Mouse (Mus musculus) cerebellum, adult 8-10 months (tissue): ENCODE results near the gene Sik2.

Experiments
- DNase-seq: peaks from one replicate; pipeline ENCODE4 v3.0.0; 2022

Gene Sik2

GRCm38 (mm10) chr9:51008841-51009655, at the start of gene Sik2:
Gene Sik2 (minus strand): TSS chr9:51009073.
- DNase-seq, result peak; percentile 86

- DNase-seq, result no peak
Observed at GRCm38 (mm10) chr9:51056360-51057324, 47.8 kb upstream of the Sik2 start.

- no peak for DNase-seq
Observed at GRCm38 (mm10) chr9:51052180-51052579, 43.3 kb upstream of the Sik2 start.

DNA sequence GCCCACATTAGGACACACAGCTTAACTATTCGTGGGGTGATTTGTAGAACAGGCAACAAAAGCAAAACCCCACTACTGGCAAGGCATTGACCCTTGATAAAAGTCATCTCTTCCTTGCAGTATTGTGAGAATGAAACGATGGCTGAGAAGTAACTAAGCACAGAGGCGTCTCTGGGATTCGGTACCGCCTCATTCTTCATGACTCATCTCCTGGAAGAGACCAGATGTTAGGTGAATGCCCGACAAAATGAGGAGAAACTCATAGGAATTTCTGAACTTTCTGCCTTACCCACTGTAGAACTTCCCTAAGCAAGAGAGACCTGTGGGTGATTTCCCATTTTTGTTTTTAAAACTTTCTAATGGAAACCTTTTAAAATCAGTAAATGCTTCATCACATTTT, 33.3 kb upstream of the Sik2 start:
- no peak for DNase-seq

GRCm38 (mm10) chr9:51041491-51041980, 32.7 kb upstream of the Sik2 start:
- DNase-seq, result no peak

GRCm38 (mm10) chr9:51032785-51033529, 24.1 kb upstream of the Sik2 start:
- DNase-seq, result no peak

DNA sequence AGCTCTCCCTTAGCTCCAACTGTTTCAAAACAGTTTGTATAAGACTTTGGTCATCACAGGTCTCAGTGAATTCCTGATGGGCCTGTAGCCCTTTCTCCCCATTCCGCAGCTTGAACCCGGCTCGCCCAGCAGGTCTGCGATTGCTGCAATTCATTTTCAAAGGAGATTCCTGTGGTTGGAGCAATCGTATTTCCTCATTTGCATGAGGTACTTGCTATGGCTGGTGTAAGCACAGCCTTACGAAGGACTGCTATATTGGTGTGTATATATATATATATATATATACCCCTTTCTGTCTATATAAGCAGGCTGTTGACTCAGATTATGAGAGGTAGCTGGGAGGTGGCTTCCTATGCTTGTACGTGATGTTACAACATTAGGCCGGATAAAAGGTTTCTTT, 23.4 kb upstream of the Sik2 start:
- DNase-seq, result no peak

DNA sequence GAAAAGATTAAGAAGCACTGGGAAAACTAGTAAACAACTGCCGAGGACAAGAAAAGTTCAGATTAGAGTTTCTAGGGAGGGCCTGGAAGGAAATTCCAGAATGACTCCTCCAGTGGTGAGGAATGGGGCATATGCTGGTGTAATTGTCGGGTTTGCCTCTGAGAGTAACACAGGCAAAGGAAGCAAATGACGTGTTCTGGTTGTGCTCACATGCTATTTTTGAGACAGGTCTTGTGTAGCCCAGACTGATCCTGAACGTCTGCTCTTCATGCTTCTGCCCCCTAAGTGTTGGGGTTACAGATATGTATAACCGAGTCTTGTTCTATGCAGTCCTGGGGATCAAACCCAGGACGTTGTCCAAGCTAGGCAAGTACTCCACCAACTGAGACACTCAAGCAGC, 22.7 kb upstream of the Sik2 start:
- no peak for DNase-seq

DNA sequence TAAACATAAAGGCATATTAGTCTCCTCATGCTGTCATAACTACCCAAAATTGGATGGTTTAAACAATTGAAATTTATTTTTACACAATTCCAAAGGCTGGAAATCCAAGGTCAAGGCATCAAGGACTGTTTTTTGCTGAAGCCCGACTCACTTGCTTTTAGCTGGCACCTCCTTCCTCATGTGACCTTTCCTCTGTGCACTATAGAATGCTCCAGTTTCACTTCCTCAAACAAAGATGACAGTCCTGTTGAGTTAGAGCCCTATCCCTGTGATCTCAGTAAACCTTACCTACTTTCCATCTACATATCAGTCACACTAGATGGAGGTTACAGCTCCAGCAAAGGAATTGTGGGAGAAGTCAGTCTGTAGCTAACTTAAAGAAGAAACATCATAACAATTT, 21.3 kb upstream of the Sik2 start:
- DNase-seq, result no peak

GRCm38 (mm10) chr9:51026952-51027351, 18.1 kb upstream of the Sik2 start:
- DNase-seq, result no peak

GRCm38 (mm10) chr9:51021123-51021795, 12.4 kb upstream of the Sik2 start:
- no peak for DNase-seq

GRCm38 (mm10) chr9:51020351-51020750, 11.5 kb upstream of the Sik2 start:
- no peak for DNase-seq

DNA sequence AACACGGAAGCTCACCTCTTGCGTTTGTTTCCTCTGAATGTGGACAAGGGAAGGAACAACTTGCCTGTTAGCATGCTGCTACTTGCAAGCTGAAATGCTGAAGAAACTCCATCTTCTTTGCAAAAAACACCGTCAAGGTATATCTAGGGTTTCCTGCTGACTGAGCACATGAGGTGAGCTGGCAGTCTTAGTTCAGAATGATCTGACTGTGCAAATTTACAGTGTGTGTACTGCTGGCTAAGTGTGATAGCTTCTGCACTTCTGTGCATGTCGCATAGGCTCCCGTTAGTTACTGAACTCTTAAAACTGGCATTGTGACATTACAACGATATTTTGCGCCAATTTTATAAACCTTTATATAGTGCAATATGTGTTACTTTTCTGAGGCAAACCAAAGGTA, 10.8 kb upstream of the Sik2 start:
- DNase-seq, result no peak

DNA sequence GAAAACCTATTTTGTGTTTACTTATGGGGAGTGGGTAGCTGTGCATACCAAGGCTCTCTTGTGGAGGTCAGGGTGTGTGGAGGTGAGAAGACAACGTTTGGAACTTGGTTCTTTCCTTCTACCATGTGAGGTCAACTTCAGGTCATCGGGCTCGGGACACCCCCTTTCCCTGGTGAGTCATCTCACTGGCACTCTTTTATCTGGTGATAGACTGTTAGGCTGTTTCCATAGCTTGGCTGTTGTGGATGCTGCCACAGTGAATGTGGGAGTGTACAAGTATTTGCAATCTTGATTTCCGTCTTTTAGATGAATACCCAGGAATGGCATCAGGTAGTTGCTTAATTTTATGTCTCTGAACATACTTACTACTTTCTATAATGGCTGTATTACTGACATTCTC, 6.9 kb upstream of the Sik2 start:
- DNase-seq, result no peak

GRCm38 (mm10) chr9:51013644-51014043, 4.8 kb upstream of the Sik2 start:
- DNase-seq, result no peak

DNA sequence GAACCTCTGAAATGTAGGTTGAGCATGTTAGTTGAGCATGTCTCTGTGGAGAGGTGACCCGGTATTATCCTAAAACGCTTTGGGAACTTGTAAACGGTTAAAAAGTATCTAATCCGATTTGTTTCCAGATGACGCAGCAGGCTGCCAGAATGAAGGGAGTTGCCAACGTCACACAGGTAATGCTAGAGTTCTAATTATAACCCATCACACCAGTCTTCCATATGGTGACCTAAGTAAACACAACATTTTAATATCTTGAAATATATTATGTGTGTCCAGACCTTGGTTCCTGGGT, 730 bp upstream of the Sik2 start:
- peak; percentile 36 for DNase-seq

GRCm38 (mm10) chr9:51008068-51008840, 619 bp downstream of the Sik2 start:
- no peak for DNase-seq

- DNase-seq, result no peak
Observed at GRCm38 (mm10) chr9:51007726-51008067, 1.2 kb downstream of the Sik2 start.

DNA sequence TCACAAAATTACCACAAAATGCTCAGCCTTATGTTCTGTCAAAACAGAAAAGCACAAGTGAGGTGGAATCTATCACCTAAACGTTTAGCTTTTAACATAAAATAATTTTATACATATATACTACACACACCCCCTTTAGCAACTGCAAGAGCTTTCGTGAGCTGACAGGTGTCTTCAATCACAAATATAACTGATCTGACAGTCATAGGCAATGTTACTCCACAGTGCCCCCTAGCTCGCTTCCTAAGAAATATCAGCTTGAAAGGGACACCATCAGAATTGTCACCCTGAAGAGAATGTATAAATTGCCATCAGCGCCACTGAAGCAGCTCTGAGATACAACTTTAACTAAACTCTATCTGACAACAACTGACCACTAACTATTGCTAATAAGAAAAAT, 2.0 kb downstream of the Sik2 start:
- peak; percentile 64 for DNase-seq

DNA sequence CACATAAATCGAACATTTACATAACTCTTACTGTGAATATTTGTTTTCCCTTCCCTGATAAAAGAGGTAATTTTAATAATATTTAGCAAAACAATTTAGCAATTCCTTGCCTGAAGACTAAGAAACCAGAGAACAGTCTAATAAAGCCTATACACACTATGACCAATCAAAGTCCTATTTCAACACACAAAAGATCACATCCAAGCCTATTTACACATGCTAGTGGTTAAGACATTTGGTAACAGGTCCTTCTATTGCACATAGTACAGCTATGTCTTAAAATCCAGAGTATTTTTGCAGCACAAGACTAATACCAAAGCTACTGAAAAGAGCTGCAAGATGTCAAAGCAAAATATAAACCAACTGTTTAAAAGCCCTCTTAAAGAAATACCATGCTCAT, 4.8 kb downstream of the Sik2 start:
- DNase-seq, result no peak

- DNase-seq, result no peak
Observed at GRCm38 (mm10) chr9:50986677-50987076, 22.2 kb downstream of the Sik2 start.

DNA sequence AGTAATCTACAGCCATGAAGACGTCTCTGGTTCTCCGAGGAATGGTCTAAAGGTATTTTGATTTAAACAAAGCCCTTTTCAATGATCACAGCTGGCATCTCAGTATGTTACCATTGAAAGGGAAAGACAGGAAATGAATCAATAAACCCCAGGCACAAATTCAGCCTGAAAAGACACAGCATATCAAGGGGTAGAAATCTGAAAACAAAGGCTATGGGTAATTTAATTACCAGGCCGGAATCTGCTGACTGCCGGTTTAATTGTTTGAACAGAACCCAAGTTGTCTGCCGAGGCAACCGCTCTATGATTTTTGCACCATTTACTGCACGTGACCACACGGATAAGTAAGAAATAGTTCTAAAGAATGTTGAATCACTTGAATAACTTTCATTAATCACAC, 22.8 kb downstream of the Sik2 start:
- no peak for DNase-seq
